Mouse (Mus musculus): ENCODE data around the gene Coro6. TPM values are rescaled to one million over a fixed set of nuclear protein-coding genes. Genes with fewer than 3 reads are reported as not detected.

The Coro6 gene
- polyA plus RNA-seq, 1 experiment from 2014 or later = 0.13 TPM

GRCm38 (mm10) chr11:77516553-77517425 is 54.6 kb downstream of the Coro6 start:
- no peak overlapping the region for H3K27ac ChIP-seq (replicated peaks)
- no peak overlapping the region for H3K4me3 ChIP-seq
- 57% methylated on average over 5 of the region's 5 CpGs for WGBS
- no peaks in the 10 kb centered on the region for H3K36me3 ChIP-seq
- peaks cover 56% of the 10 kb centered on the region for H3K4me1 ChIP-seq
- H3K27me3 ChIP-seq = peaks cover 53% of the 10 kb centered on the region
- no peak overlapping the region for H3K4me2 ChIP-seq (replicated peaks)
- no peaks in the 10 kb centered on the region for H3K9me3 ChIP-seq
- ATAC-seq (ENCODE audit: low FRiP score, low read depth) = no peak
- H3K9ac ChIP-seq (replicated peaks) = no peak overlapping the region

GRCm38 (mm10) chr11:77518051-77518798 is 56.0 kb downstream of the Coro6 start:
- H3K36me3 ChIP-seq = no peaks in the 10 kb centered on the region
- H3K4me3 ChIP-seq = no peak overlapping the region
- H3K27me3 ChIP-seq = peaks cover 49% of the 10 kb centered on the region
- H3K9me3 ChIP-seq = no peaks in the 10 kb centered on the region
- WGBS = 80% methylated on average over 27 of the region's 27 CpGs
- H3K9ac ChIP-seq (replicated peaks) = no peak overlapping the region
- no peak for ATAC-seq (ENCODE audit: low FRiP score, low read depth)
- H3K4me1 ChIP-seq = peaks cover 49% of the 10 kb centered on the region
- H3K4me2 ChIP-seq (replicated peaks) = no peak overlapping the region
- H3K27ac ChIP-seq (replicated peaks) = no peak overlapping the region

- Histone ChIP-seq H3K36me3 (no peaks in the 10 kb centered on the region), H3K27ac (replicated peaks) (0 out of 2 replicates have a peak within 1 kb of the TSS, but pooled peaks have one; percentile 6), H3K9me3 (no peaks in the 10 kb centered on the region), H3K27me3 (peaks cover 42% of the 10 kb centered on the region), H3K4me1 (peaks cover 42% of the 10 kb centered on the region), H3K9ac (replicated peaks) (no peak within 1 kb of the TSS), H3K4me2 (replicated peaks) (no peak within 1 kb of the TSS), H3K4me3 (no peak within 1 kb of the TSS)
- no peak for ATAC-seq (ENCODE audit: low FRiP score, low read depth)
- WGBS = 83% methylated on average over 5 of the region's 5 CpGs
These were observed 56.8 kb downstream of the Coro6 start, which contains the start of gene Gm10392 for GRCm38 (mm10) chr11:77519043-77519442. TSS of gene Gm10392 (minus strand) at chr11:77519198.

Other genes with a start within 250 kb of the Coro6 start
- 15.1 and 18.9 TPM in 2 replicates for gene Ssh2, start 246.1 kb upstream of the Coro6 start, polyA plus RNA-seq (2016; fragmentation: Nextera tagmentation; extraction: Ambion mirVana)
- 22.3 and 26.1 TPM in 2 replicates for gene Ankrd13b, start 27.3 kb downstream of the Coro6 start, polyA plus RNA-seq (2016; fragmentation: Nextera tagmentation; extraction: Ambion mirVana)
- gene Git1, start 31.2 kb downstream of the Coro6 start, polyA plus RNA-seq (2016; fragmentation: Nextera tagmentation; extraction: Ambion mirVana) = 12.9 and 13.0 TPM in 2 replicates
- 3.4 and 4.3 TPM in 2 replicates for gene Abhd15, start 52.7 kb downstream of the Coro6 start, polyA plus RNA-seq (2016; fragmentation: Nextera tagmentation; extraction: Ambion mirVana)
- gene Trp53i13, start 53.6 kb downstream of the Coro6 start, polyA plus RNA-seq (2016; fragmentation: Nextera tagmentation; extraction: Ambion mirVana) = 28.8 and 31.3 TPM in 2 replicates
- not detected in 2 replicates for gene Gm10392, start 56.8 kb downstream of the Coro6 start, polyA plus RNA-seq (2016; fragmentation: Nextera tagmentation; extraction: Ambion mirVana)
- gene Taok1, start 145.4 kb downstream of the Coro6 start, polyA plus RNA-seq (2016; fragmentation: Nextera tagmentation; extraction: Ambion mirVana) = 23.9 and 26.0 TPM in 2 replicates
- gene Nufip2, start 223.7 kb downstream of the Coro6 start, polyA plus RNA-seq (2016; fragmentation: Nextera tagmentation; extraction: Ambion mirVana) = 4.3 and 5.0 TPM in 2 replicates

All from midbrain, embryonic 12.5 days (tissue).